Comparison of ENCODE assay signal across 8 mouse cellular contexts in genomic region chr17:34590154-34590987, GRCm38 (mm10). TPM values are rescaled to one million over a fixed set of nuclear protein-coding genes. Genes with fewer than 3 reads are reported as not detected.
A peak's percentile ranks its signal among the peaks of the same experiment; 100 is the strongest.
DNase-seq lines count a peak whose midpoint lies in the region; ATAC-seq lines count a peak whose summit lies in the region.

No protein-coding gene starts in this region.

- 69% methylated on average over 14 of the region's 15 CpGs for WGBS in neural tube, embryonic 11.5 days
- 70% methylated on average over 15 of the region's 15 CpGs for WGBS in neural tube, embryonic 15.5 days

- peak overlapping the region; percentile 97; the same call in 1 of the 2 replicates for H3K9ac ChIP-seq in neural tube, embryonic 11.5 days (ENCODE audit: low read length)
- 0 out of 2 replicates have a peak overlapping the region, but pooled peaks have one; percentile 10 for H3K9ac ChIP-seq in neural tube, embryonic 15.5 days (replicated peaks)

- H3K4me3 ChIP-seq in neural tube, embryonic 11.5 days (ENCODE audit: low read depth, low read length), result no peak overlapping the region
- peak overlapping the region; percentile 78; the same call in 1 of the 2 replicates for H3K4me3 ChIP-seq in neural tube, embryonic 15.5 days (replicated peaks)

- no peak for ATAC-seq in neural tube, embryonic 11.5 days (ENCODE audit: insufficient read depth, low FRiP score, low TSS enrichment)
- no peak for ATAC-seq in neural tube, embryonic 15.5 days (ENCODE audit: low FRiP score)
- no peak for ATAC-seq in erythroid progenitor cell, adult 5-6 weeks (replicated peaks; ENCODE audit: low FRiP score, poor library complexity, severe bottlenecking)

- intact Hi-C loops in left cerebral cortex, postnatal 14 days (cut with DNase I), result loop anchor here (5.0 kb wide), 1 partner anchor 468 kb away; the partner anchor contains the start of gene Brd2

- peak overlapping the region; percentile 14; the same call in 1 of the 2 replicates for H3K4me2 ChIP-seq in neural tube, embryonic 11.5 days (ENCODE audit: low read depth)
- peak overlapping the region; percentile 88 for H3K4me2 ChIP-seq in neural tube, embryonic 15.5 days

- no peaks in the 10 kb centered on the region for H3K9me3 ChIP-seq in neural tube, embryonic 11.5 days (ENCODE audit: control insufficient read depth, low read length)
- no peaks in the 10 kb centered on the region for H3K9me3 ChIP-seq in neural tube, embryonic 15.5 days (replicated peaks)

- no peaks in the 10 kb centered on the region for H3K27me3 ChIP-seq in neural tube, embryonic 11.5 days (ENCODE audit: control insufficient read depth, insufficient read depth, low read length)
- no peaks in the 10 kb centered on the region for H3K27me3 ChIP-seq in neural tube, embryonic 15.5 days (replicated peaks)

- H3K4me1 ChIP-seq in neural tube, embryonic 11.5 days (ENCODE audit: control insufficient read depth, insufficient read depth, low read length), result peaks cover 47% of the 10 kb centered on the region
- H3K4me1 ChIP-seq in neural tube, embryonic 15.5 days, result peaks cover 72% of the 10 kb centered on the region

- peaks cover 3% of the 10 kb centered on the region; the same call in 1 of the 2 replicates for H3K36me3 ChIP-seq in neural tube, embryonic 11.5 days (ENCODE audit: control insufficient read depth, insufficient read depth, low read length)
- peaks cover 6% of the 10 kb centered on the region for H3K36me3 ChIP-seq in neural tube, embryonic 15.5 days

- H3K27ac ChIP-seq in neural tube, embryonic 11.5 days (ENCODE audit: low read depth, low read length), result peak overlapping the region; percentile 98
- H3K27ac ChIP-seq in neural tube, embryonic 15.5 days (replicated peaks), result peak overlapping the region; percentile 98

- DNase-seq in adrenal gland, adult (ENCODE audit: inconsistent age in 2 of 2, low spot score in 1 of 2), result peak; percentile 38 to 58
- DNase-seq in adrenal gland, postnatal 25 days, result no peak
- DNase-seq in neural tube, embryonic 11.5 days (ENCODE audit: low spot score), result no peak
- DNase-seq in neural tube, embryonic 10.5 days (ENCODE audit: extremely low spot score, low spot score), result no peak
- peak; percentile 44 for DNase-seq in kidney, postnatal 10 days
- DNase-seq in left cerebral cortex, postnatal 14 days (ENCODE audit: low spot score in 2 of 2), result no peak

RNA-seq across cellular contexts. Expression of gene Pbx2, which starts 0.7 kb away (rescaled TPM):
- total RNA-seq in adrenal gland, postnatal 25 days (2021), result 36.4 and 51.6 TPM in 2 replicates
- polyA plus RNA-seq in neural tube, embryonic 11.5 days (2014; fragmentation: Nextera tagmentation; extraction: Ambion mirVana), result 17.0 and 17.3 TPM in 2 replicates
- 8.2 and 10.3 TPM in 2 replicates for polyA plus RNA-seq in neural tube, embryonic 15.5 days (2015; fragmentation: Nextera tagmentation; extraction: Ambion mirVana)
- total RNA-seq in erythroid progenitor cell, adult 5-6 weeks (2015; ENCODE audit: low replicate concordance), result 8.3 and 9.2 TPM in 2 replicates
- 8.7 and 19.7 TPM in 2 replicates for total RNA-seq in erythroid progenitor cell, adult 5-6 weeks (2017; ENCODE audit: low replicate concordance)
- 10 to 100 TPM; 45.9 to 48.8 TPM for total RNA-seq in left cerebral cortex, postnatal 14 days (2021)

RNA-seq across cellular contexts. Expression of gene Gpsm3, which starts 0.8 kb away (rescaled TPM):
- 4.6 and 4.9 TPM in 2 replicates for total RNA-seq in adrenal gland, postnatal 25 days (2021)
- 4.0 and 5.1 TPM in 2 replicates for polyA plus RNA-seq in neural tube, embryonic 11.5 days (2014; fragmentation: Nextera tagmentation; extraction: Ambion mirVana)
- 3.8 and 14.5 TPM in 2 replicates for polyA plus RNA-seq in neural tube, embryonic 15.5 days (2015; fragmentation: Nextera tagmentation; extraction: Ambion mirVana)
- 21.8 and 24.1 TPM in 2 replicates for total RNA-seq in erythroid progenitor cell, adult 5-6 weeks (2015; ENCODE audit: low replicate concordance)
- 4.9 and 22.2 TPM in 2 replicates for total RNA-seq in erythroid progenitor cell, adult 5-6 weeks (2017; ENCODE audit: low replicate concordance)
- 1 to 10 TPM; 3.2 to 3.4 TPM for total RNA-seq in left cerebral cortex, postnatal 14 days (2021)

RNA-seq across cellular contexts. Expression of gene Ager, which starts 7.3 kb away (rescaled TPM):
- 0.57 and 1.5 TPM in 2 replicates for total RNA-seq in adrenal gland, postnatal 25 days (2021)
- 2.3 and 2.4 TPM in 2 replicates for polyA plus RNA-seq in neural tube, embryonic 11.5 days (2014; fragmentation: Nextera tagmentation; extraction: Ambion mirVana)
- 1.0 and 1.4 TPM in 2 replicates for polyA plus RNA-seq in neural tube, embryonic 15.5 days (2015; fragmentation: Nextera tagmentation; extraction: Ambion mirVana)
- 0.84 and 1.1 TPM in 2 replicates for total RNA-seq in erythroid progenitor cell, adult 5-6 weeks (2015; ENCODE audit: low replicate concordance)
- 1.7 TPM in 1 of 2 replicates, not detected in the other for total RNA-seq in erythroid progenitor cell, adult 5-6 weeks (2017; ENCODE audit: low replicate concordance)
- total RNA-seq in left cerebral cortex, postnatal 14 days (2021), result 1 to 10 TPM in 1 of 2 experiments, under 1 TPM in 1; 0.87 to 1.2 TPM

RNA-seq across cellular contexts. Expression of gene Rnf5, which starts 13.1 kb away (rescaled TPM):
- 79.3 and 91.3 TPM in 2 replicates for total RNA-seq in adrenal gland, postnatal 25 days (2021)
- 177 and 187 TPM in 2 replicates for polyA plus RNA-seq in neural tube, embryonic 11.5 days (2014; fragmentation: Nextera tagmentation; extraction: Ambion mirVana)
- polyA plus RNA-seq in neural tube, embryonic 15.5 days (2015; fragmentation: Nextera tagmentation; extraction: Ambion mirVana), result 256 and 280 TPM in 2 replicates
- total RNA-seq in erythroid progenitor cell, adult 5-6 weeks (2015; ENCODE audit: low replicate concordance), result 39.4 and 63.8 TPM in 2 replicates
- total RNA-seq in erythroid progenitor cell, adult 5-6 weeks (2017; ENCODE audit: low replicate concordance), result 16.6 and 24.9 TPM in 2 replicates
- 10 to 100 TPM; 83.2 to 90.9 TPM for total RNA-seq in left cerebral cortex, postnatal 14 days (2021)

RNA-seq across cellular contexts. Expression of gene Agpat1, which starts 13.7 kb away (rescaled TPM):
- 105 and 122 TPM in 2 replicates for total RNA-seq in adrenal gland, postnatal 25 days (2021)
- 83.3 and 91.2 TPM in 2 replicates for polyA plus RNA-seq in neural tube, embryonic 11.5 days (2014; fragmentation: Nextera tagmentation; extraction: Ambion mirVana)
- 109 and 133 TPM in 2 replicates for polyA plus RNA-seq in neural tube, embryonic 15.5 days (2015; fragmentation: Nextera tagmentation; extraction: Ambion mirVana)
- total RNA-seq in erythroid progenitor cell, adult 5-6 weeks (2015; ENCODE audit: low replicate concordance), result 12.6 and 17.3 TPM in 2 replicates
- total RNA-seq in erythroid progenitor cell, adult 5-6 weeks (2017; ENCODE audit: low replicate concordance), result 8.0 and 10.3 TPM in 2 replicates
- total RNA-seq in left cerebral cortex, postnatal 14 days (2021), result 100 to 1,000 TPM; 175 to 180 TPM

Comparison
In these comparisons a context has a peak if more than half of its experiments do, and no peak if none do; other contexts are left out.
1. DNase-seq: peak in adrenal gland, adult (2 of 2) and kidney, postnatal 10 days (single experiment); none in adrenal gland, postnatal 25 days (single experiment), neural tube, embryonic 11.5 days (single experiment), neural tube, embryonic 10.5 days (single experiment) and left cerebral cortex, postnatal 14 days (0 of 2).